Mouse (Mus musculus): ENCODE measurements around the gene Olfr523. TPM values are rescaled to one million over a fixed set of nuclear protein-coding genes. Genes with fewer than 3 reads are reported as not detected.

Olfr523 gene
- polyA plus RNA-seq, 1 experiment from 2014 or later: not detected

DNA sequence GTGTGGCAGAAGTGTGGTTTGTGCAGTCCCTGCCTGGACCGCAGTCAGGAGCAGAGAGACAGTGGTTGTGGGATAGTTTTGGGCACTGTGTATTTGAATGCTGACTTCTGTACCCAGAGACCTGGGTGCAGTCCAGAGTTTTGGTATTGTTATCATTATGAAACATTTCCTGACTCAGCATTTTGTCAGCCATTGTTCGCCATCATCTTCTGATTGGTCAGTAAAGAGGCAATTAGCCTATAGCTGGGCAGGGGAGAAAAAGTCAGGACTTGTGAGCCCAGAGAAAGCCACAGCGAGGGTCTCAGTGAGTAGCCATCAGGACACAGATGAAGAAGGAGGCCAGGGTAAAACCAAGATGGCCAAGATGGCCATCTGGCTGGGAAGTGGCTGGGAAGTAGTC is 12.7 kb upstream of the Olfr523 start:
- Histone ChIP-seq H3K4me1 (ENCODE audit: control insufficient read depth, insufficient read depth, low read length) (no peaks in the 10 kb centered on the region), H3K27me3 (ENCODE audit: control insufficient read depth, insufficient read depth, low read length) (no peaks in the 10 kb centered on the region; the same call in 1 of the 2 replicates), H3K4me2 (ENCODE audit: low read depth, severe bottlenecking) (no peak overlapping the region), H3K9ac (ENCODE audit: low read length) (no peak overlapping the region), H3K27ac (replicated peaks; ENCODE audit: low read depth, low read length) (no peak overlapping the region), H3K4me3 (ENCODE audit: low read depth, low read length) (no peak overlapping the region), H3K36me3 (ENCODE audit: control insufficient read depth, insufficient read depth, low read length) (no peaks in the 10 kb centered on the region), H3K9me3 (ENCODE audit: control insufficient read depth, low read length) (no peaks in the 10 kb centered on the region)
- ATAC-seq (ENCODE audit: insufficient number of reproducible peaks, low FRiP score, low TSS enrichment, low read depth): no peak
- WGBS: 87% methylated on average over 3 of the region's 3 CpGs
- no peak for DNase-seq (ENCODE audit: low spot score)

GRCm38 (mm10) chr7:140164664-140165063 is 8.4 kb upstream of the Olfr523 start, which contains the start of gene Olfr522:
Olfr522 (minus strand) TSS chr7:140164764.
- H3K4me3 ChIP-seq (ENCODE audit: low read depth, low read length): no peak within 1 kb of the TSS
- WGBS: 75% methylated on average over 7 of the region's 7 CpGs

GRCm38 (mm10) chr7:140167950-140168349 is 5.1 kb upstream of the Olfr523 start:
- no peaks in the 10 kb centered on the region for H3K9me3 ChIP-seq (ENCODE audit: control insufficient read depth, low read length)
- no peaks in the 10 kb centered on the region for H3K36me3 ChIP-seq (ENCODE audit: control insufficient read depth, insufficient read depth, low read length)
- no peak overlapping the region for H3K27ac ChIP-seq (replicated peaks; ENCODE audit: low read depth, low read length)
- no peak overlapping the region for H3K4me3 ChIP-seq (ENCODE audit: low read depth, low read length)
- no peak for DNase-seq (ENCODE audit: low spot score)
- no peak overlapping the region for H3K9ac ChIP-seq (ENCODE audit: low read length)
- no peak for ATAC-seq (ENCODE audit: insufficient number of reproducible peaks, low FRiP score, low TSS enrichment, low read depth)
- H3K4me1 ChIP-seq (ENCODE audit: control insufficient read depth, insufficient read depth, low read length): no peaks in the 10 kb centered on the region
- WGBS: 74% methylated on average over 1 of the region's 1 CpGs
- no peak overlapping the region for H3K4me2 ChIP-seq (ENCODE audit: low read depth, severe bottlenecking)
- no peaks in the 10 kb centered on the region for H3K27me3 ChIP-seq (ENCODE audit: control insufficient read depth, insufficient read depth, low read length)

More at GRCm38 (mm10) chr7:140164664-140165063, 8.4 kb upstream of the Olfr523 start, which contains the start of gene Olfr522:
- ATAC-seq (ENCODE audit: insufficient number of reproducible peaks, low FRiP score, low TSS enrichment, low read depth) (no peak), DNase-seq (ENCODE audit: low spot score) (no peak)
- Histone ChIP-seq H3K36me3 (ENCODE audit: control insufficient read depth, insufficient read depth, low read length) (no peaks in the 10 kb centered on the region), H3K4me1 (ENCODE audit: control insufficient read depth, insufficient read depth, low read length) (no peaks in the 10 kb centered on the region), H3K9me3 (ENCODE audit: control insufficient read depth, low read length) (no peaks in the 10 kb centered on the region), H3K4me2 (ENCODE audit: low read depth, severe bottlenecking) (no peak within 1 kb of the TSS), H3K27me3 (ENCODE audit: control insufficient read depth, insufficient read depth, low read length) (no peaks in the 10 kb centered on the region), H3K27ac (replicated peaks; ENCODE audit: low read depth, low read length) (no peak within 1 kb of the TSS), H3K9ac (ENCODE audit: low read length) (no peak within 1 kb of the TSS)

DNA sequence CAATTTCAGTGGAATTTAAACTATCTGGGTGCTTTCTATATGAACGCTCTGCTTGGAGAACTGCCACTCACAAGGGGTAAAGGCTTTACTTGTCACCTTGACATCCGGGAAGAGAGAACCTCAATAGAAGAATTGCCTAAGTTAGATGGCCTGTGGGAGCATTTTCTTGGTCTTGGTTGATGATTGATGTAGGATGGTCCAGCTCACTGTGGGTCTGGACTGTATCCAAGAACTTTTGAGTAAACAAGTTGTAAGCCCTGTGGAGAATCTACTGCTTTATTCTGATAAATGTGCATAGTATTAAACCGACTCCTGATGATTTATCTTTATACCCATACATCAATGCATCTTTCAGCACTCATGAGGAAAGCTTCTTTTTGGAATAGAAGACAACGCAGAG is 3.6 kb upstream of the Olfr523 start:
- WGBS: 87% methylated on average over 4 of the region's 4 CpGs
- ATAC-seq (ENCODE audit: insufficient number of reproducible peaks, low FRiP score, low TSS enrichment, low read depth) (no peak), DNase-seq (ENCODE audit: low spot score) (no peak)
- no peaks in the 10 kb centered on the region for H3K4me1 ChIP-seq (ENCODE audit: control insufficient read depth, insufficient read depth, low read length)
- H3K9me3 ChIP-seq (ENCODE audit: control insufficient read depth, low read length): no peaks in the 10 kb centered on the region
- H3K4me3 ChIP-seq (ENCODE audit: low read depth, low read length): no peak overlapping the region
- H3K4me2 ChIP-seq (ENCODE audit: low read depth, severe bottlenecking): no peak overlapping the region
- no peak overlapping the region for H3K9ac ChIP-seq (ENCODE audit: low read length)
- H3K36me3 ChIP-seq (ENCODE audit: control insufficient read depth, insufficient read depth, low read length): no peaks in the 10 kb centered on the region
- no peaks in the 10 kb centered on the region for H3K27me3 ChIP-seq (ENCODE audit: control insufficient read depth, insufficient read depth, low read length)
- no peak overlapping the region for H3K27ac ChIP-seq (replicated peaks; ENCODE audit: low read depth, low read length)

DNA sequence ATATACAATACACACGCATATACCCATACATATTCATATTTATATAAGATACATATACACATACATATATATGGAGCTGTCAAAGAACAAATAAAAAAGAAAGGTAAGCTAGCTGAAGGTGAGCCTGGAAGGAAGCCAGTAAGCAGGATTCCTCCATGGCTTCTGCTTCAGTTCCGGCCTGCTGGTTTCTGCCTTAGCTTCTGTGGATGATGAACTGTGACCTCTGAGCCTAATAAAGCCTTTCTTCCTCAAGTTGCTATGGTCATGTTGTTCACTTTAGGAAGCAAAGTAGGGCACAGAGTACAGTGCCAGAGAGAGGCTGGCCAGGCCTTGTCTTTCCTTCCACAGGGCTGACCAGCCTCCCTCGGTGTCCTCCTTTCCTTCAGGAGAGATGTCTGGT is 2.2 kb upstream of the Olfr523 start:
- Histone ChIP-seq H3K4me1 (ENCODE audit: control insufficient read depth, insufficient read depth, low read length) (no peaks in the 10 kb centered on the region), H3K27me3 (ENCODE audit: control insufficient read depth, insufficient read depth, low read length) (no peaks in the 10 kb centered on the region), H3K27ac (replicated peaks; ENCODE audit: low read depth, low read length) (no peak overlapping the region), H3K9ac (ENCODE audit: low read length) (no peak overlapping the region), H3K36me3 (ENCODE audit: control insufficient read depth, insufficient read depth, low read length) (no peaks in the 10 kb centered on the region), H3K4me3 (ENCODE audit: low read depth, low read length) (no peak overlapping the region), H3K9me3 (ENCODE audit: control insufficient read depth, low read length) (no peaks in the 10 kb centered on the region), H3K4me2 (ENCODE audit: low read depth, severe bottlenecking) (no peak overlapping the region)
- ATAC-seq (ENCODE audit: insufficient number of reproducible peaks, low FRiP score, low TSS enrichment, low read depth) (no peak), DNase-seq (ENCODE audit: low spot score) (no peak)
- 93% methylated on average over 3 of the region's 3 CpGs for WGBS

DNA sequence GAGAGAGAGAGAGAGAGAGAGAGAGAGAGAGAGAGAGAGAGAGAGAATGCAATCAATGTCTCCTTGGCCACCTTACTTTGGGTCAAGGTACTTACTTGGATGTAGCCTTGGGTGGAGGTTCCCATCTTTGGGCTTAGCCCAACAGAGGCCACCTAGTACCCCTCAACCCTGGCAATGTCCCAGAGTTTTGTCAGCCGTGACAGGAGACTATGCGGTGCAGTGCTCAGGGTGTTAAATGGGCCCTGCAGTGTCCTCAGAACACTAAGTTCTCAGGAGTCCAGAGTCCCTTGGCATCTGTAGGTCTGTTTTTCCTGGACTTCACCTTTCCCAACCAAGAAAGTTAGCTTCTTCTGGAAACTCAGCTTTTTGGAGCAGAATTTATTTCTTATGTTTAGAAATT is 6.2 kb downstream of the Olfr523 start:
- 87% methylated on average over 2 of the region's 2 CpGs for WGBS
- Histone ChIP-seq H3K27ac (replicated peaks; ENCODE audit: low read depth, low read length) (no peak overlapping the region), H3K36me3 (ENCODE audit: control insufficient read depth, insufficient read depth, low read length) (no peaks in the 10 kb centered on the region), H3K4me1 (ENCODE audit: control insufficient read depth, insufficient read depth, low read length) (no peaks in the 10 kb centered on the region), H3K9me3 (ENCODE audit: control insufficient read depth, low read length) (no peaks in the 10 kb centered on the region), H3K27me3 (ENCODE audit: control insufficient read depth, insufficient read depth, low read length) (no peaks in the 10 kb centered on the region), H3K9ac (ENCODE audit: low read length) (no peak overlapping the region), H3K4me3 (ENCODE audit: low read depth, low read length) (no peak overlapping the region), H3K4me2 (ENCODE audit: low read depth, severe bottlenecking) (no peak overlapping the region)
- DNase-seq (ENCODE audit: low spot score) (no peak), ATAC-seq (ENCODE audit: insufficient number of reproducible peaks, low FRiP score, low TSS enrichment, low read depth) (no peak)

- Histone ChIP-seq H3K4me1 (ENCODE audit: control insufficient read depth, insufficient read depth, low read length) (no peaks in the 10 kb centered on the region), H3K9ac (ENCODE audit: low read length) (no peak overlapping the region), H3K4me3 (ENCODE audit: low read depth, low read length) (no peak overlapping the region), H3K27me3 (ENCODE audit: control insufficient read depth, insufficient read depth, low read length) (no peaks in the 10 kb centered on the region), H3K36me3 (ENCODE audit: control insufficient read depth, insufficient read depth, low read length) (no peaks in the 10 kb centered on the region), H3K27ac (replicated peaks; ENCODE audit: low read depth, low read length) (no peak overlapping the region), H3K9me3 (ENCODE audit: control insufficient read depth, low read length) (no peaks in the 10 kb centered on the region), H3K4me2 (ENCODE audit: low read depth, severe bottlenecking) (no peak overlapping the region)
- ATAC-seq (ENCODE audit: insufficient number of reproducible peaks, low FRiP score, low TSS enrichment, low read depth) (no peak), DNase-seq (ENCODE audit: low spot score) (no peak)
- WGBS: 82% methylated on average over 2 of the region's 2 CpGs
Measured at GRCm38 (mm10) chr7:140180692-140181091, 7.7 kb downstream of the Olfr523 start.

DNA sequence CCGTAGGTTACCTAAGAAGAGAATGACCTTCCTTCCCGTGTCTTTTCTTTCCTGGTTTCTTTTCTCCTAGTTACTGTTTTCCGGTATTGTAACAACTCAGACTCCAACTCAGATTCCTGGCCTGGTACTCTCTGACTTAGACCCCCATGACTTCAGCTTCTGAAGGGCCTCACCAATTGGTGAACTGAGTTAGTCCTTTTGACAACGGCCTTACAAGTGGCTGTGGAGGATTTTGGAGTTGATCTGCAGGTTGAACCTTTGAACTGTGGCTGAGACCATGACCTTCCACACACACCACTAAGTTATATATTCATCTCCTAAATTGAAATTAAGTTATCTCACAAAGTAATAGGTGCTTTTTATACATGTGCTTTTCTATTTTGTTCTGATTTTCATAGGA is 11.2 kb downstream of the Olfr523 start:
- Histone ChIP-seq H3K27me3 (ENCODE audit: control insufficient read depth, insufficient read depth, low read length) (no peaks in the 10 kb centered on the region), H3K36me3 (ENCODE audit: control insufficient read depth, insufficient read depth, low read length) (no peaks in the 10 kb centered on the region), H3K4me2 (ENCODE audit: low read depth, severe bottlenecking) (no peak overlapping the region), H3K27ac (replicated peaks; ENCODE audit: low read depth, low read length) (no peak overlapping the region), H3K4me3 (ENCODE audit: low read depth, low read length) (no peak overlapping the region), H3K9ac (ENCODE audit: low read length) (no peak overlapping the region), H3K4me1 (ENCODE audit: control insufficient read depth, insufficient read depth, low read length) (no peaks in the 10 kb centered on the region), H3K9me3 (ENCODE audit: control insufficient read depth, low read length) (no peaks in the 10 kb centered on the region)
- DNase-seq (ENCODE audit: low spot score) (no peak), ATAC-seq (ENCODE audit: insufficient number of reproducible peaks, low FRiP score, low TSS enrichment, low read depth) (no peak)
- WGBS: 85% methylated on average over 4 of the region's 4 CpGs
